Mouse (Mus musculus) liver, postnatal 0 days (tissue): ENCODE results near the gene Olfr312. TPM values are rescaled to one million over a fixed set of nuclear protein-coding genes. Genes with fewer than 3 reads are reported as not detected.

ENCODE experiments used
- ATAC-seq: fragments of 200-750 bp; cut with Nextera tagmentation; 2 replicates; pipeline ENCODE4 v1.8.0; 2017; ENCODE audit warnings: mild to moderate bottlenecking, moderate library complexity
- DNase-seq: peaks from one replicate; pipeline ENCODE4 v3.0.0-alpha.2; 2016
- H3K27ac ChIP-seq: fragments of 300-500 bp; sonication (generic); 2 replicates; pipeline ENCODE4 v1.5.1; 2014; ENCODE audit warnings: antibody characterized with exemption, moderate library complexity, mild to moderate bottlenecking, low read depth
- H3K27me3 ChIP-seq: fragments of 300-500 bp; sonication (generic); 2 replicates; pipeline ENCODE4 v1.6.1; 2014; ENCODE audit warnings: low read length, control low read depth, mixed read lengths; ENCODE audit not compliant: insufficient read depth
- H3K36me3 ChIP-seq: fragments of 300-500 bp; sonication (generic); replicated peaks from 2 replicates; pipeline ENCODE4 v1.6.1; 2014; ENCODE audit warnings: mild to moderate bottlenecking, control low read depth, low read length, moderate library complexity, mixed read lengths; ENCODE audit not compliant: insufficient read depth
- H3K4me1 ChIP-seq: fragments of 300-500 bp; sonication (generic); 2 replicates; pipeline ENCODE4 v1.6.1; 2014; ENCODE audit warnings: antibody characterized with exemption, mild to moderate bottlenecking, control low read depth; ENCODE audit not compliant: insufficient read depth
- H3K4me2 ChIP-seq: fragments of 300-500 bp; sonication (generic); 2 replicates; pipeline ENCODE4 v1.6.1; 2014; ENCODE audit warnings: low read depth, mild to moderate bottlenecking, low read length, moderate library complexity, mixed read lengths
- H3K4me3 ChIP-seq: fragments of 300-500 bp; sonication (generic); 2 replicates; pipeline ENCODE4 v1.5.1; 2014; ENCODE audit warnings: low read depth, low read length
- H3K9ac ChIP-seq: fragments of 300-500 bp; sonication (generic); replicated peaks from 2 replicates; pipeline ENCODE4 v1.6.1; 2014; ENCODE audit warnings: mild to moderate bottlenecking, moderate library complexity
- H3K9me3 ChIP-seq: fragments of 300-500 bp; sonication (generic); 2 replicates; pipeline ENCODE4 v1.6.1; 2016; ENCODE audit warnings: mild to moderate bottlenecking, control low read depth, low read length, mixed read lengths
- CTCF ChIP-seq: sonication (generic); IDR thresholded peaks from 2 replicates; pipeline ENCODE4 v1.5.1; 2016; ENCODE audit warnings: antibody characterized with exemption, low read depth
- EP300 ChIP-seq: IDR thresholded peaks from 2 replicates; pipeline ENCODE4 v1.6.1; 2016; ENCODE audit warnings: antibody characterized with exemption, low read depth, mild to moderate bottlenecking
- WGBS: fragments of 180-500 bp; shearing (Covaris S2); extraction: QIAGEN DNeasy Blood & Tissue Kit; methylation state at CpG from one replicate; pipeline ENCODE4 v1.1.7; 2014; ENCODE audit not compliant: insufficient replicate concordance; 5-methylcytosine and 5-hydroxymethylcytosine counted together
- polyA plus RNA-seq: library from polyadenylated mRNA; unstranded; fragments of >200 nt; fragmentation: Nextera tagmentation; extraction: Ambion mirVana; gene quantifications from 2 replicates; pipeline ENCODE4 v1.2.1, GENCODE M21; 2015

Olfr312 gene
- polyA plus RNA-seq, 1 experiment from 2014 or later, result not detected

GRCm38 (mm10) chr11:58870961-58871360 is 41.9 kb downstream of the Olfr312 start:
- no peak overlapping the region for H3K4me3 ChIP-seq
- 82% methylated on average over 4 of the region's 4 CpGs for WGBS
- no peak overlapping the region for H3K4me2 ChIP-seq
- H3K4me1 ChIP-seq, result peaks cover 8% of the 10 kb centered on the region
- ATAC-seq (no peak), DNase-seq (no peak)
- 0 out of 2 replicates have a peak, but pooled peaks cover 7% of the 10 kb centered on the region for H3K36me3 ChIP-seq
- no peak overlapping the region for H3K9ac ChIP-seq
- H3K27ac ChIP-seq, result no peak overlapping the region
- TF ChIP-seq EP300 (no peak), CTCF (no peak)
- H3K9me3 ChIP-seq, result no peaks in the 10 kb centered on the region
- no peaks in the 10 kb centered on the region for H3K27me3 ChIP-seq

- H3K27me3 ChIP-seq, result no peaks in the 10 kb centered on the region
- H3K4me2 ChIP-seq, result no peak overlapping the region
- TF ChIP-seq EP300 (no peak), CTCF (no peak)
- no peak overlapping the region for H3K9ac ChIP-seq
- H3K36me3 ChIP-seq, result peaks cover 9% of the 10 kb centered on the region; the same call in 1 of the 2 replicates
- H3K4me1 ChIP-seq, result no peaks in the 10 kb centered on the region
- ATAC-seq (no peak), DNase-seq (no peak)
- H3K27ac ChIP-seq, result no peak overlapping the region
- H3K9me3 ChIP-seq, result no peaks in the 10 kb centered on the region
- no peak overlapping the region for H3K4me3 ChIP-seq
- 75% methylated on average over 8 of the region's 8 CpGs for WGBS
Measured at GRCm38 (mm10) chr11:58883756-58884155, 54.7 kb downstream of the Olfr312 start.

Other genes starting within 250 kb of the Olfr312 start
- not detected in 2 replicates for gene Olfr324, start 234.1 kb upstream of the Olfr312 start, polyA plus RNA-seq
- not detected in 2 replicates for gene 2210407C18Rik, start 213.2 kb upstream of the Olfr312 start, polyA plus RNA-seq
- not detected in 2 replicates for gene Olfr323, start 198.7 kb upstream of the Olfr312 start, polyA plus RNA-seq
- 5.8 and 5.9 TPM in 2 replicates for gene Trim58, start 188.8 kb upstream of the Olfr312 start, polyA plus RNA-seq
- gene Olfr322, start 170.5 kb upstream of the Olfr312 start, polyA plus RNA-seq, result 0.06 TPM in 1 of 2 replicates, not detected in the other
- gene Olfr320, start 148.1 kb upstream of the Olfr312 start, polyA plus RNA-seq, result not detected in 2 replicates
- gene Olfr319, start 130.1 kb upstream of the Olfr312 start, polyA plus RNA-seq, result not detected in 2 replicates
- gene Olfr318, start 105.2 kb upstream of the Olfr312 start, polyA plus RNA-seq, result not detected in 2 replicates
- not detected in 2 replicates for gene Olfr317, start 90.0 kb upstream of the Olfr312 start, polyA plus RNA-seq
- not detected in 2 replicates for gene Olfr316, start 76.5 kb upstream of the Olfr312 start, polyA plus RNA-seq
- not detected in 2 replicates for gene Olfr315, start 56.0 kb upstream of the Olfr312 start, polyA plus RNA-seq
- gene Olfr314, start 46.3 kb upstream of the Olfr312 start, polyA plus RNA-seq, result not detected in 2 replicates
- 0.25 TPM in 1 of 2 replicates, not detected in the other for gene Fam183b, start 27.3 kb upstream of the Olfr312 start, polyA plus RNA-seq
- not detected in 2 replicates for gene Olfr313, start 14.2 kb upstream of the Olfr312 start, polyA plus RNA-seq
- gene Olfr311, start 10.0 kb downstream of the Olfr312 start, polyA plus RNA-seq, result not detected in 2 replicates
- 0.85 and 1.3 TPM in 2 replicates for gene Gm12258, start 17.9 kb downstream of the Olfr312 start, polyA plus RNA-seq
- gene 2810021J22Rik, start 38.0 kb downstream of the Olfr312 start, polyA plus RNA-seq, result 0.94 and 1.6 TPM in 2 replicates
- 2.8 and 3.1 TPM in 2 replicates for gene Zfp39, start 75.0 kb downstream of the Olfr312 start, polyA plus RNA-seq
- 7.9 and 9.9 TPM in 2 replicates for gene Btnl10, start 88.7 kb downstream of the Olfr312 start, polyA plus RNA-seq
- 85.3 and 96.0 TPM in 2 replicates for gene Rnf187, start 109.7 kb downstream of the Olfr312 start, polyA plus RNA-seq
- 4.9 and 10.0 TPM in 2 replicates for gene Hist3h2ba, start 119.7 kb downstream of the Olfr312 start, polyA plus RNA-seq
- gene Hist3h2a, start 125.4 kb downstream of the Olfr312 start, polyA plus RNA-seq, result 14.3 and 14.8 TPM in 2 replicates
- 0.11 and 0.15 TPM in 2 replicates for gene Trim17, start 125.4 kb downstream of the Olfr312 start, polyA plus RNA-seq
- 8.8 and 8.9 TPM in 2 replicates for gene Trim11, start 148.9 kb downstream of the Olfr312 start, polyA plus RNA-seq